Mouse (Mus musculus) R1 (cell line): ENCODE measurements around the gene Slc12a6.

Source experiments
- DNase-seq: peaks from one replicate; pipeline ENCODE4 v3.0.0-alpha.2; 2018; ENCODE audit warnings: low read depth, low spot score

The Slc12a6 gene

GRCm38 (mm10) chr2:112391346-112392000 is 125.8 kb downstream of the Slc12a6 start:
- DNase-seq: no peak

GRCm38 (mm10) chr2:112392689-112393088 is 127.1 kb downstream of the Slc12a6 start:
- no peak for DNase-seq

GRCm38 (mm10) chr2:112393958-112394357 is 128.3 kb downstream of the Slc12a6 start:
- no peak for DNase-seq

GRCm38 (mm10) chr2:112396649-112397048 is 131.0 kb downstream of the Slc12a6 start:
- DNase-seq: no peak

- DNase-seq: no peak
Observed at GRCm38 (mm10) chr2:112407030-112407429, 141.4 kb downstream of the Slc12a6 start.
